Mouse (Mus musculus) thymus, postnatal 4 days (tissue): ENCODE measurements at regions not wholly inside any gene's neighbourhood (a gene's known extent, or its start where the extent isn't known, plus 50 kb on each side); places are given as distances from the start of the nearest gene placed in this dataset.

Experiments used
- DNase-seq: peaks from one replicate; pipeline ENCODE4 v3.0.0; 2021

DNA sequence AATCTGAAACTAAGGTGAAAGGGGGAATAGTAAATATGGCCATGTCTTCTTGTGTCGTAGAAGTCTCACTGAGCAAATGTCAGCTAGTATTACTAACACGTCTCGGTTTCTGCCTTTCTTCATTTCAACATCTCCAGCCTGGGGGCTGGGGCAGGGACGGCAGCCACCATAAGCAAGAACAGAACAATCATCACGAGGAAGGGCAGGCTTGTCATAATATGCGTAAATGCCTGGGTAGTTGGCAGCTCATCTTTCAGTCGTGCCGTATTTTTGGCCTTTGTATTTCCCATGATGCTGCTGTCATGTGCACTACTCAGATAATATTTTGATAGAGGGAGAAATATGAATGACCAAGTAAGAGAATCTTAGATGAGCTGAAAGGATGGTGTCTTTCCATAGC, 120.5 kb upstream of the Hand2 start:
- no peak for DNase-seq

DNA sequence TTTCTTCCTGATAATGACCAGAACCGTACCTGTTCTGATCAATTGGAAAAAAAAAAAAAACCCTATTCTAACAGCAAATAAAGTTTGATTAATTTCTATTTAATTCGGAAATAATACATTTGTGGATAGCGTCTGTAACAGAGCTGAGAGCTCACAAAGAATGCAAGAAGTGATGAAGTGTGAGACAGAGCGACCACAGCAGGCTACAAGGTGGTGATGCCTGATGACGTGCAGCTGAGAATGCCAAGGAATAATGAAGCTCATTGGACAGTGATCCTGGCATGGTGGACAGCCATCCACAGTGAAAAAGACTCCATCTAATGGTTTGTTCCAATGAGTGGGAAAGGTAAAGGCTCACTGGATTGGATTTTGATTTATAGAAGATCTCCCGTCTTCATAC, 111.2 kb upstream of the Hand2 start:
- DNase-seq: no peak

DNA sequence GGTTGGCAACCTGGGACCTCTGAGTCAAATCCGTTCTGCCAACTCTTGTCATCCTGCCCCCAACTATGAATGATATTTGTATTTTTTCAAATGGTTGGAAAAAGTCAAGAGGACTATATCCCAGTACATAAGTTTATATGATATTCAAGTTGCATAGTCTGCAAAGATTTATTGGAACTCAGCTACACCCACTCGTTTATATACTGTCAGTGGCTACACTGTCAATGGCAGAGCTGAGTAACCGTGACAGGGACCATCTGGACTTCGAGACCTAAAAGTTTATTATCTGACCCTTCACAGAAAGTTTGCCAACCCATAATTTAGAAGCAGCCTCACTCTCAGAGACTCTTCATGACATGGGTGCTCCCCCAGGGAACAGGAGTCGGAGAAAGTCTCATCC, 107.7 kb upstream of the Hand2 start:
- DNase-seq: no peak

DNA sequence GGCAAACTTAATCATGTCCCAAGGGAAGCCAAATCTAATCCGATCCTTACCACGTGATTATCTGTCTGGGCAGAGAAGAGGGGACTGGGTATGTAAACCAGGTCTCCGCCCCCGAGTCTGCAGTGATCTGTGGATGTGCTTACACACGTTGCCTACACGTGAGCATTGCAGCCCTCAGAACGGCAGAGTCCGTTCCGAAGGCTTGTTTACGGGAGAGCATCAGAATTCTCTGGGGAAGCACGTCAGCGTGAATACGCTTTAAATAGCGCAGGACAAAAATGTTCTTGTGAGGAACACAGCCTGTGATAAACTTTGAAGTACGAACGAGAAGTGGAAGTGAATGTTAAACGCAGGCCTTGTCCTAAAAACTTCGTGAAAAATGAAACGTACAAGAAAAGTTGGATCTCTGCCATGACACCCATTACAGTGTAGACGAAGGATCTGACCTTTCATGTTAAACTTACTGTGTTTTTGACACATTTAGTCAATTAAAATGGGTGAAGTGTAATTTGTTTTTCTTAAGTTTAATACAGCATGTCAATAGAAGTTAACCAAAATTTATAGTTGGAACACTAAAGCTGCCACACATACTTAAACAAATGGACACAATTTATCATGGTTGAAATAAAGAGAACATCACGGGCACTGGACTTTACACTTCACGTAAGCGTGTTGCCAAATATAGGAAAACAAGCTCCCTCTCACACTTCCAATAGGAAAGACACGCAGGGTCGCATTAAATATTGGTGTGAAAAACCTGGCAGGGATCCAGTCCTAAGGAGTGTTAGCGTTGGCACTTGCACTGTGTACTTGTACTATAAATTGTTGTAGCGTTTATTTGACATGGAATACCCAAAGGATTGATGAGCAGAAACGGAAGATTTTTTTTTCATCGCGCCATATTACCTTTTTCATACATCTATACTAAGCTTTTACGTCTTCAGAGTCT, 106.5 kb upstream of the Hand2 start:
- DNase-seq: no peak

DNA sequence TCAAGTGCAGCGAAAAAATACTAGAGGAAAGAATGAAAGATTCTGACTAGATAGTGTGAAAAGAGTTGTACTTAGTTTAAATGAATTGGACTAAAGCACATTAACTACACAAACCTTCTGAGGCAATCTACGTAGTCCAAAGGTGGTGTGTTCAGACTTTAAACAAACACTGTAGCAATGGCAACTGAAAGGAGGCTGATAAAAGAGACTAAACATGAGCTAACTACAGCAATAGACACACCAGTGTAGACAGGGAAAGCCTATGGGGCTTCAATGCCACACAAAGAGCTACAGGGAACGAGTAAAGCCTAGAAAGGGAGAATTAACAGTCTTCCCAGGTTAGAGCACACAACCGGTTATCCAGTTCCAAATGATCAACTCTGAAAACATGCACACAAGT, 90.2 kb upstream of the Hand2 start:
- DNase-seq: no peak

DNA sequence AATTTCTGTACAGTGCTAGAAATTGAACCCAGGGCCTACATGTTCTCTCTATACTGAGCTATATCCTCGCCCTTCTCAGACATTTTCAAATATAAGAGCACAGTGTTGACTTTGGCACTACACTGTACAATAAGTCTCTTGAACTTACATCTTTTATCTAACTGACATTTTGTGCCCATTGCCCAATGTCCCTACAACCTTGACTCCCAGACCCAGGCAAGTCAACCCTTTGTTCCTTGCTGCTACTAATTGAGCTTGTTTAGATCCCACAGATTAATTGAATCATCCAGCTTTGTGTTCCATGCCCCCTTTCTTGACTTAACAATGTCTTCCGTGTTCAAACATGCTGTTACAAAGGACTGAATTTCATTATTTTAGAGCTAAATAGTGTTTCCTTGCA, 78.5 kb upstream of the Hand2 start:
- DNase-seq: no peak

DNA sequence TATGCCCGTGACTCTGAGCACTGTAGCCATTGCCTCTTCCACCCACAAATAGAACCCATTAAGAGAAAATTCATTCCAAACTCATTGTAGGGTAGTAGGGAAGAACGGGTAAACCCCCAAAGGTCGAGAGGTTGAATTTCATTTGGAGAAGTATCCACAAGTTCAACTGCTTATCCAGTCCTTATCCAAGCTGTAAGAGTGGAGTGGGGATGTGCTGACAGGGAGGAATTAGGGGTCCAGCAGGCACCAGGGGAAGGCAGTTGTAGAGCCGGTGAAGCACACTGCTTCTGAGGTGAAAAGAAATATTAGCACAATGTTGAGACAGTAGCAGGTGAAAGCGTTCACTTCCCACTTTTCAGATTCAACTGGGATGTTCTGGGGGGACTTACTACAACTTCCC, 71.7 kb upstream of the Hand2 start:
- DNase-seq: no peak
